Mouse (Mus musculus): ENCODE data around the gene Brinp3.

DNA sequence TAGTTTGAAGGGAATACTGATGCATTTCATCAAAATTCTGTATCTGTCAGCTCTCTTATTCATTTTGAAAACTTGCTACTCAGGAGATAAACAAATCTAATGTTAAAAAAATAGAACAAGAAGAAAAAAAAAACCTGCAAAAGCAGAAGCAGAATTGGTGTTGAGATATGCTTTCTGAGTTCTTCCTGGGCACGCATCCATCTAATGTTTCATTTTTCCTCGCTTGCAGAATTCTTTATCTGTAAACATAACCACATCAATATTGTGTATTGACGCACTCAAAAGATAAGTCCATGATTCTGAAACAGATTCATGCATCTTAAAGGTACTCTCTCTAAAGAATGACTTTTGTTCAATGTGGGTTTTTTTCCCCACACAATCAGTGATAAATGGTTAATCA is 354.3 kb downstream of the Brinp3 start:
- no peak for TF ChIP-seq CTCF (IDR thresholded peaks at IDR 0.05; ENCODE audit: borderline replicate concordance, control insufficient read depth, extremely low read depth, insufficient read depth, low read length, poor library complexity)
- no peak for TF ChIP-seq POLR2A (IDR thresholded peaks at IDR 0.05; ENCODE audit: control insufficient read depth, extremely low read depth, insufficient read depth, low read length, poor library complexity)

Data from thymus, adult 2 months (tissue).